Mouse (Mus musculus): ENCODE measurements around the gene Gspt1. TPM values are rescaled to one million over a fixed set of nuclear protein-coding genes. Genes with fewer than 3 reads are reported as not detected.

The Gspt1 gene
- polyA plus RNA-seq, 1 experiment from 2014 or later = 58.5 TPM

- H3K27me3 ChIP-seq (ENCODE audit: control insufficient read depth, insufficient read depth, low read length) = no peaks in the 10 kb centered on the region
- no peak overlapping the region for H3K4me2 ChIP-seq (replicated peaks)
- H3K36me3 ChIP-seq (replicated peaks; ENCODE audit: control insufficient read depth, insufficient read depth) = peaks cover 40% of the 10 kb centered on the region
- ATAC-seq (ENCODE audit: low FRiP score) = no peak
- no peaks in the 10 kb centered on the region for H3K4me1 ChIP-seq (replicated peaks; ENCODE audit: control insufficient read depth, insufficient read depth, low read length)
- no peak overlapping the region for H3K9ac ChIP-seq
- no peak for DNase-seq (ENCODE audit: low spot score)
- H3K9me3 ChIP-seq (ENCODE audit: control insufficient read depth, low read length) = no peaks in the 10 kb centered on the region
- 90% methylated on average over 7 of the region's 7 CpGs for WGBS
- H3K27ac ChIP-seq = no peak overlapping the region
- H3K4me3 ChIP-seq (replicated peaks; ENCODE audit: low read length) = no peak overlapping the region
Observed at GRCm38 (mm10) chr16:11190150-11190549, 64.0 kb downstream of the Gspt1 start.

GRCm38 (mm10) chr16:11177404-11177803, 76.7 kb downstream of the Gspt1 start:
- Histone ChIP-seq H3K4me2 (replicated peaks) (no peak overlapping the region), H3K4me1 (replicated peaks; ENCODE audit: control insufficient read depth, insufficient read depth, low read length) (peaks cover 15% of the 10 kb centered on the region), H3K9ac (no peak overlapping the region), H3K27ac (no peak overlapping the region), H3K4me3 (replicated peaks; ENCODE audit: low read length) (no peak overlapping the region), H3K9me3 (ENCODE audit: control insufficient read depth, low read length) (no peaks in the 10 kb centered on the region), H3K36me3 (replicated peaks; ENCODE audit: control insufficient read depth, insufficient read depth) (no peaks in the 10 kb centered on the region), H3K27me3 (ENCODE audit: control insufficient read depth, insufficient read depth, low read length) (no peaks in the 10 kb centered on the region)
- 77% methylated on average over 2 of the region's 2 CpGs for WGBS
- no peak for DNase-seq (ENCODE audit: low spot score)
- ATAC-seq (ENCODE audit: low FRiP score) = no peak

GRCm38 (mm10) chr16:11176884-11177244, 77.3 kb downstream of the Gspt1 start:
- H3K4me1 ChIP-seq (replicated peaks; ENCODE audit: control insufficient read depth, insufficient read depth, low read length) = peaks cover 15% of the 10 kb centered on the region
- DNase-seq (ENCODE audit: low spot score) (no peak), ATAC-seq (ENCODE audit: low FRiP score) (no peak)
- H3K27ac ChIP-seq = peak overlapping the region; percentile 88; the same call in 1 of the 2 replicates
- H3K27me3 ChIP-seq (ENCODE audit: control insufficient read depth, insufficient read depth, low read length) = no peaks in the 10 kb centered on the region
- H3K36me3 ChIP-seq (replicated peaks; ENCODE audit: control insufficient read depth, insufficient read depth) = no peaks in the 10 kb centered on the region
- H3K4me3 ChIP-seq (replicated peaks; ENCODE audit: low read length) = peak overlapping the region; percentile 96
- H3K9me3 ChIP-seq (ENCODE audit: control insufficient read depth, low read length) = no peaks in the 10 kb centered on the region
- 1% methylated on average over 4 of the region's 4 CpGs for WGBS
- peak overlapping the region; percentile 67 for H3K4me2 ChIP-seq (replicated peaks)
- peak overlapping the region; percentile 80 for H3K9ac ChIP-seq

GRCm38 (mm10) chr16:11176208-11176883, 77.8 kb downstream of the Gspt1 start, which contains the start of gene Zc3h7a:
Gene Zc3h7a (minus strand): TSS chr16:11176393.
- ATAC-seq (ENCODE audit: low FRiP score) (peak; percentile 94), DNase-seq (ENCODE audit: low spot score) (peak; percentile 93)
- WGBS = under 1% methylated on average over 54 of the region's 57 CpGs

GRCm38 (mm10) chr16:11175489-11176207, 78.5 kb downstream of the Gspt1 start:
- peak overlapping the region; percentile 80 for H3K9ac ChIP-seq
- H3K27ac ChIP-seq = peak overlapping the region; percentile 88
- peak; percentile 61 for ATAC-seq (ENCODE audit: low FRiP score)
- H3K36me3 ChIP-seq (replicated peaks; ENCODE audit: control insufficient read depth, insufficient read depth) = no peaks in the 10 kb centered on the region
- H3K9me3 ChIP-seq (ENCODE audit: control insufficient read depth, low read length) = no peaks in the 10 kb centered on the region
- no peaks in the 10 kb centered on the region for H3K27me3 ChIP-seq (ENCODE audit: control insufficient read depth, insufficient read depth, low read length)
- no peak for DNase-seq (ENCODE audit: low spot score)
- H3K4me2 ChIP-seq (replicated peaks) = peak overlapping the region; percentile 67
- WGBS = 1% methylated on average over 71 of the region's 72 CpGs
- H3K4me1 ChIP-seq (replicated peaks; ENCODE audit: control insufficient read depth, insufficient read depth, low read length) = peaks cover 15% of the 10 kb centered on the region
- peak overlapping the region; percentile 96 for H3K4me3 ChIP-seq (replicated peaks; ENCODE audit: low read length)

More at GRCm38 (mm10) chr16:11176208-11176883, 77.8 kb downstream of the Gspt1 start, which contains the start of gene Zc3h7a:
- Histone ChIP-seq H3K4me2 (replicated peaks) (peak within 1 kb of the TSS; percentile 67), H3K4me3 (replicated peaks; ENCODE audit: low read length) (peak within 1 kb of the TSS; percentile 96), H3K9me3 (ENCODE audit: control insufficient read depth, low read length) (no peaks in the 10 kb centered on the region), H3K27ac (peak within 1 kb of the TSS; percentile 88), H3K36me3 (replicated peaks; ENCODE audit: control insufficient read depth, insufficient read depth) (no peaks in the 10 kb centered on the region), H3K4me1 (replicated peaks; ENCODE audit: control insufficient read depth, insufficient read depth, low read length) (peaks cover 15% of the 10 kb centered on the region), H3K27me3 (ENCODE audit: control insufficient read depth, insufficient read depth, low read length) (no peaks in the 10 kb centered on the region), H3K9ac (peak within 1 kb of the TSS; percentile 80)

GRCm38 (mm10) chr16:11175100-11175488, 79.0 kb downstream of the Gspt1 start:
- ATAC-seq (ENCODE audit: low FRiP score) = no peak
- DNase-seq (ENCODE audit: low spot score) = no peak
- Histone ChIP-seq H3K9me3 (ENCODE audit: control insufficient read depth, low read length) (no peaks in the 10 kb centered on the region), H3K9ac (peak overlapping the region; percentile 80), H3K27ac (peak overlapping the region; percentile 88; the same call in 1 of the 2 replicates), H3K4me1 (replicated peaks; ENCODE audit: control insufficient read depth, insufficient read depth, low read length) (peaks cover 15% of the 10 kb centered on the region), H3K4me2 (replicated peaks) (peak overlapping the region; percentile 67), H3K36me3 (replicated peaks; ENCODE audit: control insufficient read depth, insufficient read depth) (no peaks in the 10 kb centered on the region), H3K4me3 (replicated peaks; ENCODE audit: low read length) (peak overlapping the region; percentile 96), H3K27me3 (ENCODE audit: control insufficient read depth, insufficient read depth, low read length) (no peaks in the 10 kb centered on the region)
- WGBS = 16% methylated on average over 9 of the region's 9 CpGs

- H3K4me1 ChIP-seq (replicated peaks; ENCODE audit: control insufficient read depth, insufficient read depth, low read length) = peaks cover 15% of the 10 kb centered on the region
- no peaks in the 10 kb centered on the region for H3K27me3 ChIP-seq (ENCODE audit: control insufficient read depth, insufficient read depth, low read length)
- H3K36me3 ChIP-seq (replicated peaks; ENCODE audit: control insufficient read depth, insufficient read depth) = no peaks in the 10 kb centered on the region
- WGBS = 6% methylated on average over 10 of the region's 10 CpGs
- peak overlapping the region; percentile 96 for H3K4me3 ChIP-seq (replicated peaks; ENCODE audit: low read length)
- no peaks in the 10 kb centered on the region for H3K9me3 ChIP-seq (ENCODE audit: control insufficient read depth, low read length)
- DNase-seq (ENCODE audit: low spot score) (peak; percentile 66), ATAC-seq (ENCODE audit: low FRiP score) (no peak)
- H3K9ac ChIP-seq = peak overlapping the region; percentile 80
- H3K27ac ChIP-seq = no peak overlapping the region
- peak overlapping the region; percentile 67 for H3K4me2 ChIP-seq (replicated peaks)
Observed at GRCm38 (mm10) chr16:11174671-11175081, 79.4 kb downstream of the Gspt1 start.

GRCm38 (mm10) chr16:11171679-11172078, 82.4 kb downstream of the Gspt1 start:
- 93% methylated on average over 6 of the region's 6 CpGs for WGBS
- no peak for ATAC-seq (ENCODE audit: low FRiP score)

More at GRCm38 (mm10) chr16:11171679-11172078, 82.4 kb downstream of the Gspt1 start:
- DNase-seq (ENCODE audit: low spot score) = no peak
- no peaks in the 10 kb centered on the region for H3K9me3 ChIP-seq (ENCODE audit: control insufficient read depth, low read length)
- no peak overlapping the region for H3K4me3 ChIP-seq (replicated peaks; ENCODE audit: low read length)
- no peaks in the 10 kb centered on the region for H3K36me3 ChIP-seq (replicated peaks; ENCODE audit: control insufficient read depth, insufficient read depth)
- H3K4me2 ChIP-seq (replicated peaks) = no peak overlapping the region
- H3K4me1 ChIP-seq (replicated peaks; ENCODE audit: control insufficient read depth, insufficient read depth, low read length) = peaks cover 10% of the 10 kb centered on the region; the same call in 1 of the 2 replicates
- no peaks in the 10 kb centered on the region for H3K27me3 ChIP-seq (ENCODE audit: control insufficient read depth, insufficient read depth, low read length)
- no peak overlapping the region for H3K9ac ChIP-seq
- H3K27ac ChIP-seq = no peak overlapping the region
